Mouse (Mus musculus): ENCODE measurements around the gene Cyp4f17. TPM values are rescaled to one million over a fixed set of nuclear protein-coding genes. Genes with fewer than 3 reads are reported as not detected.

Cyp4f17 gene
- 10.9 and 12.3 TPM in 2 replicates for polyA plus RNA-seq (2015; fragmentation: Nextera tagmentation; extraction: Ambion mirVana)

- H3K27me3 ChIP-seq: no peaks in the 10 kb centered on the region
- H3K9ac ChIP-seq: peak within 1 kb of the TSS; percentile 60
- peak within 1 kb of the TSS; percentile 83 for H3K27ac ChIP-seq (replicated peaks)
- H3K4me3 ChIP-seq: peak within 1 kb of the TSS; percentile 53
- peak; percentile 89 for ATAC-seq (ENCODE audit: low FRiP score, low read depth)
- H3K4me2 ChIP-seq: peak within 1 kb of the TSS; percentile 91
- 0 out of 2 replicates have a peak, but pooled peaks cover 4% of the 10 kb centered on the region for H3K36me3 ChIP-seq
- no peaks in the 10 kb centered on the region for H3K9me3 ChIP-seq
- peaks cover 26% of the 10 kb centered on the region for H3K4me1 ChIP-seq (replicated peaks)
- WGBS: under 1% methylated on average over 30 of the region's 30 CpGs
Measured at GRCm38 (mm10) chr17:32505851-32506728, at the start of gene Cyp4f17. Cyp4f17 (plus strand) TSS chr17:32506050.

DNA sequence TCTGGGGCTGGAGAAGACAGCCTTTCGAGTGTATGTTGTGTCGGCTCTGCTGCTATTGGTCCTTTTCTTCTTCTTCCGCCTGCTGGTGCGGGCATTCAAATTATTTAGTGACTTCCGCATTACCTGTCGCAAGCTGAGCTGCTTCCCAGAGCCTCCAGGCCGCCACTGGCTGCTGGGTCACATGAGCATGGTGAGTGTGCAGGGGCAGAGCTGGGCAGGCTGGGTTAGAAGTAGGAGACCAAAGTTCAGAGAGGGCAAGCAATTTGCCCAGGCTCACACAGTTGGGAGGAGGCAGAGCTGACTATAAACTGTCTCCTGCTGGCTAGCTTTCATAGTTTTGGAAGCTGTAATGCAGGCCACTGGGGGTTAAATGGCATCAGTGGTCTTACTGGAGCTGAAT lies 37.4 kb upstream of the Cyp4f17 start:
- Histone ChIP-seq H3K9me3 (no peaks in the 10 kb centered on the region), H3K4me2 (no peak overlapping the region), H3K4me1 (replicated peaks) (no peaks in the 10 kb centered on the region), H3K36me3 (no peaks in the 10 kb centered on the region), H3K4me3 (no peak overlapping the region), H3K27ac (replicated peaks) (no peak overlapping the region), H3K9ac (no peak overlapping the region), H3K27me3 (no peaks in the 10 kb centered on the region)
- no peak for ATAC-seq (ENCODE audit: low FRiP score, low read depth)
- WGBS: 56% methylated on average over 7 of the region's 7 CpGs

- no peak overlapping the region for H3K4me2 ChIP-seq
- no peak overlapping the region for H3K27ac ChIP-seq (replicated peaks)
- H3K9ac ChIP-seq: no peak overlapping the region
- no peaks in the 10 kb centered on the region for H3K27me3 ChIP-seq
- WGBS: 87% methylated on average over 4 of the region's 4 CpGs
- no peaks in the 10 kb centered on the region for H3K9me3 ChIP-seq
- H3K36me3 ChIP-seq: no peaks in the 10 kb centered on the region
- no peaks in the 10 kb centered on the region for H3K4me1 ChIP-seq (replicated peaks)
- H3K4me3 ChIP-seq: no peak overlapping the region
- no peak for ATAC-seq (ENCODE audit: low FRiP score, low read depth)
Measured at GRCm38 (mm10) chr17:32470795-32471194, 35.1 kb upstream of the Cyp4f17 start.

DNA sequence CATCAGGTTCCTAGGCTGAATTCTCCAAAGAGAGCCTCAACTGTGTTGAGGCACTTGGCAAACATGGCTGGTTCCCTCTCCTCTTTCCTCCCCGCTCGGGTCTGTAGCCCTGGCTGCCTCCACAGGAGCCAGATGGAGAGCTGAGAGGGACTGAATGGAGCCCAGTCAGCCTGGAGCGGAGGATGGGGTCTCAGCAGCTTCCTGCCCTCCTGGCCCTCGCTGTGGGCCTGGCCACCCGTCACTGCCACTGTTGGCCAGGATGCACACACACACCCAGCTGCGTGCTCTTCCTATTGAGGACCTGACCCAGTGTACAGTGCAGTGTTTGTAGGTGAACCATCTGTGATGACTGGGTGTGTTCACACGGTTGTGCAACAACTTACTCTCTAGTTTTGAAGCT lies 33.7 kb upstream of the Cyp4f17 start:
- Histone ChIP-seq H3K27ac (replicated peaks) (no peak overlapping the region), H3K4me3 (no peak overlapping the region), H3K4me2 (no peak overlapping the region), H3K9me3 (no peaks in the 10 kb centered on the region), H3K9ac (no peak overlapping the region), H3K36me3 (no peaks in the 10 kb centered on the region), H3K27me3 (no peaks in the 10 kb centered on the region), H3K4me1 (replicated peaks) (no peaks in the 10 kb centered on the region)
- ATAC-seq (ENCODE audit: low FRiP score, low read depth): no peak
- 63% methylated on average over 7 of the region's 7 CpGs for WGBS

GRCm38 (mm10) chr17:32474954-32475560 lies 30.8 kb upstream of the Cyp4f17 start:
- Histone ChIP-seq H3K36me3 (no peaks in the 10 kb centered on the region), H3K4me3 (no peak overlapping the region), H3K27ac (replicated peaks) (no peak overlapping the region), H3K27me3 (no peaks in the 10 kb centered on the region), H3K4me1 (replicated peaks) (no peaks in the 10 kb centered on the region), H3K4me2 (no peak overlapping the region), H3K9me3 (no peaks in the 10 kb centered on the region), H3K9ac (no peak overlapping the region)
- WGBS: 79% methylated on average over 5 of the region's 5 CpGs
- ATAC-seq (ENCODE audit: low FRiP score, low read depth): no peak

GRCm38 (mm10) chr17:32477204-32477603 lies 28.6 kb upstream of the Cyp4f17 start:
- WGBS: 93% methylated on average over 1 of the region's 1 CpGs
- H3K27ac ChIP-seq (replicated peaks): no peak overlapping the region
- no peak overlapping the region for H3K9ac ChIP-seq
- no peak overlapping the region for H3K4me2 ChIP-seq
- H3K4me3 ChIP-seq: no peak overlapping the region
- H3K36me3 ChIP-seq: no peaks in the 10 kb centered on the region
- H3K9me3 ChIP-seq: no peaks in the 10 kb centered on the region
- no peaks in the 10 kb centered on the region for H3K4me1 ChIP-seq (replicated peaks)
- ATAC-seq (ENCODE audit: low FRiP score, low read depth): no peak
- H3K27me3 ChIP-seq: no peaks in the 10 kb centered on the region

DNA sequence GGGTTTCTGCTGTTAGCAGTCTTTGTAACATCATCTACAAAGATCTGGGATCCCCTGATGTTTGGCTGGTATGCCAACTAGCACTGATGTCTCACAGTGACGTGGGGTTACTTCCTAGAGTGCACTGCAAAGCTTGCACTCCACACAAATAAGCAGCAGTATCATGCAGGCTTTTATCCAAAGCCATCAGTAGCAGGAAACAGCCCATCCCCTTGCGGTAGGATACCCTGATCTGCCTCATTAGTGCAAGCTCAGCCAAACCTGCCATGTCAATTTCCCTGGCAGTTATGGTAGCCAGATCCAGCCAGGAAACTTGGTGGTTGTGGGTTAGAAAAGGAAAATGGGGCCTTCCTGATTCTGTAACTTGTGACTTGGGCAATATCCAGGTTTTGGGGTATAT lies 27.1 kb upstream of the Cyp4f17 start:
- WGBS: 67% methylated on average over 2 of the region's 2 CpGs
- no peaks in the 10 kb centered on the region for H3K27me3 ChIP-seq

DNA sequence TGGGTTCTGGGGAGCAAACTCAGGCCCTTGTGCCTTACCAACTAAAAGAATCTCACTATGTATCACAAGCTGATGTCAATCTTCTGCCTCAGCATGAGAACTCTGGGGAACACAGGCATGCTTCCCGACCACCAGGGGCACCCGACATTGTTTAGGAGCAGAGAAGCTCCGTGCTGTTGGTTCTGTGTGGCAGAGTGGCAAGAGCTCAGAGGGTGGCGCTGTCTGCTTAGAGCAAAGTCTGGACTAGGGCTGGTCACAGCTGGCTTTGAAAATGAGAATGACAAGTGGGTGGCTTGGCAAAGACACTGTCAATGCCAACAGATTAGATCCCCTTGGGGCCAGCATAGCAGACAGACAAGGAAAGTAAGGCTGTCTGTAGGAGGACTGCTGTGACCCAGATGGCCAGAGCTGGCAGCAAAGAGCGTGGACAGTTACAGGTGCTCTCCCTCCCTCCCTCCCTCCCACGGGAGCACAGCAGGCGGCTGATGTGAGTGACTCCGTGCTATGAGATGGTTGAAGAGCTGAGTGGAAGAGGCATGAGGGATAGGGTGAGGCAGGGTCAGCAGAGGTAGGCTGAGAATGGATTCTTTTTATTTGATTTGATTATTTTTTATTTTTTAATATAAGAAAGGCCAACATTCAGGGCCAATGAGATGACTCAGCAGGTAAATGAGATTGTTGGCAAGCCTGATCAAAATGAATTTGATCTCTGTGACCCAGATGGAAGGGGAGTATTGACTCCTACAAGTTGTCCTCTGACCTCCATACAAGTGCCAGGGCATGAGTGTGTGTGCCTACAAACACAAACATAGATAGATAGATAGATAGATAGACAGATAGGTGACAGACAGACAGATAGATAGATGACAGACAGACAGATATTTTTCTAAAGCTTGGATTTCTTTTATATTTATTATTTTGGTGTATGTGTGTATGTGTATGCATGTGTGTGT lies 26.0 kb upstream of the Cyp4f17 start:
- Histone ChIP-seq H3K27ac (replicated peaks) (no peak overlapping the region), H3K4me1 (replicated peaks) (peaks cover 4% of the 10 kb centered on the region), H3K4me3 (no peak overlapping the region), H3K36me3 (no peaks in the 10 kb centered on the region), H3K9me3 (no peaks in the 10 kb centered on the region), H3K27me3 (no peaks in the 10 kb centered on the region), H3K9ac (no peak overlapping the region), H3K4me2 (no peak overlapping the region)
- WGBS: 8% methylated on average over 8 of the region's 8 CpGs
- ATAC-seq (ENCODE audit: low FRiP score, low read depth): no peak

More for the DNA sequence above, 27.1 kb upstream of the Cyp4f17 start:
- Histone ChIP-seq H3K4me1 (replicated peaks) (peaks cover 4% of the 10 kb centered on the region), H3K4me3 (no peak overlapping the region), H3K9ac (no peak overlapping the region), H3K36me3 (no peaks in the 10 kb centered on the region), H3K9me3 (no peaks in the 10 kb centered on the region), H3K4me2 (no peak overlapping the region), H3K27ac (replicated peaks) (no peak overlapping the region)
- no peak for ATAC-seq (ENCODE audit: low FRiP score, low read depth)

DNA sequence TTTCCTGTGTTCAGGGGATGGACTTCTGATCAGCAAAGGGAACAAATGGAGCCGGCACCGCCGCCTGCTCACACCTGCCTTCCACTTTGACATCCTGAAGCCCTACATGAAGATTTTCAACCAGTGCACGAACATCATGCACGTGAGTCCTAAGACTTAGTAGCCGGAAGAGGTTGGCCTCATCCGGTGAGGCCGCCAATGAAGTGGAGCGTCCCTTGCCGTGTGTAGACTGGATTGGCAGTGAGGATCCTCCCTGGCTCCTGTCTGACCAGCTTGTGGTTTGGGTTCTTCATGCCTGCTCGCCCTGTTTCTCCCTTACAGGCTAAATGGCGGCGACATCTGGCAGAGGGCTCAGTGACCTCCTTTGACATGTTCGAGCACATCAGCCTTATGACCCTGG lies 24.1 kb upstream of the Cyp4f17 start:
- 88% methylated on average over 14 of the region's 14 CpGs for WGBS
- H3K4me3 ChIP-seq: no peak overlapping the region
- no peaks in the 10 kb centered on the region for H3K27me3 ChIP-seq
- ATAC-seq (ENCODE audit: low FRiP score, low read depth): no peak
- H3K27ac ChIP-seq (replicated peaks): no peak overlapping the region
- H3K9me3 ChIP-seq: no peaks in the 10 kb centered on the region
- H3K4me1 ChIP-seq (replicated peaks): peaks cover 4% of the 10 kb centered on the region
- H3K9ac ChIP-seq: no peak overlapping the region
- H3K36me3 ChIP-seq: no peaks in the 10 kb centered on the region
- no peak overlapping the region for H3K4me2 ChIP-seq

GRCm38 (mm10) chr17:32483200-32483599 lies 22.6 kb upstream of the Cyp4f17 start:
- Histone ChIP-seq H3K9ac (no peak overlapping the region), H3K27ac (replicated peaks) (0 out of 2 replicates have a peak overlapping the region, but pooled peaks have one; percentile 12), H3K9me3 (no peaks in the 10 kb centered on the region), H3K36me3 (no peaks in the 10 kb centered on the region), H3K27me3 (no peaks in the 10 kb centered on the region), H3K4me2 (peak overlapping the region; percentile 61), H3K4me3 (peak overlapping the region; percentile 34), H3K4me1 (replicated peaks) (peaks cover 4% of the 10 kb centered on the region)
- WGBS: 15% methylated on average over 18 of the region's 18 CpGs
- peak; percentile 83 for ATAC-seq (ENCODE audit: low FRiP score, low read depth)

- WGBS: 10% methylated on average over 30 of the region's 30 CpGs
- Histone ChIP-seq H3K27ac (replicated peaks) (no peak overlapping the region), H3K27me3 (peaks cover 3% of the 10 kb centered on the region; the same call in 1 of the 2 replicates), H3K9ac (no peak overlapping the region), H3K9me3 (no peaks in the 10 kb centered on the region), H3K36me3 (no peaks in the 10 kb centered on the region), H3K4me1 (replicated peaks) (peaks cover 7% of the 10 kb centered on the region; the same call in 1 of the 2 replicates), H3K4me3 (peak overlapping the region; percentile 28), H3K4me2 (peak overlapping the region; percentile 52)
- ATAC-seq (ENCODE audit: low FRiP score, low read depth): peak; percentile 79
Measured at GRCm38 (mm10) chr17:32492349-32492980, 13.4 kb upstream of the Cyp4f17 start.

Data from hindbrain, embryonic 15.5 days (tissue).